Mouse (Mus musculus) lung, embryonic 16.5 days (tissue): ENCODE data around the gene Fmo2. TPM values are rescaled to one million over a fixed set of nuclear protein-coding genes. Genes with fewer than 3 reads are reported as not detected.

Experiments
- ATAC-seq: fragments of 200-750 bp; cut with Nextera tagmentation; 2 replicates; pipeline ENCODE4 v1.8.0; 2017; ENCODE audit warnings: low read depth, mild to moderate bottlenecking, moderate library complexity
- H3K27ac ChIP-seq: fragments of 300-500 bp; sonication (generic); 2 replicates; pipeline ENCODE4 v1.5.1; 2014; ENCODE audit warnings: mild to moderate bottlenecking, control low read depth, low read length
- H3K27me3 ChIP-seq: fragments of 300-500 bp; sonication (generic); 2 replicates; pipeline ENCODE4 v1.6.1; 2014; ENCODE audit warnings: low read depth, low read length, mixed read lengths; ENCODE audit not compliant: control insufficient read depth, insufficient read depth
- H3K36me3 ChIP-seq: fragments of 300-500 bp; sonication (generic); 2 replicates; pipeline ENCODE4 v1.6.1; 2014; ENCODE audit warnings: low read length; ENCODE audit not compliant: control insufficient read depth, insufficient read depth
- H3K4me1 ChIP-seq: fragments of 300-500 bp; sonication (generic); replicated peaks from 2 replicates; pipeline ENCODE4 v1.6.1; 2014; ENCODE audit warnings: low read length, mixed read lengths; ENCODE audit not compliant: control insufficient read depth, insufficient read depth
- H3K4me2 ChIP-seq: fragments of 300-500 bp; sonication (generic); 2 replicates; pipeline ENCODE4 v1.6.1; 2014; ENCODE audit warnings: low read depth, low read length, control low read depth
- H3K4me3 ChIP-seq: fragments of 300-500 bp; sonication (generic); 2 replicates; pipeline ENCODE4 v1.5.1; 2014; ENCODE audit warnings: mild to moderate bottlenecking, low read length, control low read depth
- H3K9ac ChIP-seq: fragments of 300-500 bp; sonication (generic); 2 replicates; pipeline ENCODE4 v1.6.1; 2014; ENCODE audit warnings: low read length, control low read depth
- H3K9me3 ChIP-seq: fragments of 300-500 bp; sonication (generic); 2 replicates; pipeline ENCODE4 v1.6.1; 2016; ENCODE audit warnings: low read length; ENCODE audit not compliant: control insufficient read depth
- WGBS: fragments of 180-500 bp; shearing (Covaris S2); extraction: QIAGEN DNeasy Blood & Tissue Kit; methylation state at CpG from one replicate; pipeline ENCODE4 v1.1.7; 2014; 5-methylcytosine and 5-hydroxymethylcytosine counted together
- polyA plus RNA-seq: library from polyadenylated mRNA; unstranded; fragments of >200 nt; fragmentation: Nextera tagmentation; extraction: Ambion mirVana; gene quantifications from 2 replicates; pipeline ENCODE4 v1.2.1, GENCODE M21; 2015

Gene Fmo2
- polyA plus RNA-seq, 1 experiment from 2014 or later, result 48.3 TPM

DNA sequence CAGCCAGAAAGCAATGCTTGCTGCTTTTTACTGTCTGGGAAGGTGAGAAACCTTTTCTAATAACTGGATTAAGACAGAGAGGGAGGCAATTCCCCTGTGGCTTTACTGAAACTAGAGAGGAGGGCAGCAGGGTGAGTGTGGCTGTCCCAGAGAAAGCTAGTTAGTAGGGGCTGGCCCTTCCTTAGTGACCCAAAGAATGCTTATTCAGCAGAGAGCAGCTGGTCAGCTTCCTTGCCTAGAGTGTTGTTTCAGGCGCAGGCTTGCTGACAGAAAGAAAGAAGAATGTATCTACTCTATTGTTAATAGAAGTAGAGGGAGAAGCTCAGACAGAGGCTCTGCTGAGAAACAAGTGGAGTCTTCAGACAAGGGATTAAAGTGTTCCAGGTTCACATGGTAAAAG is 36.2 kb downstream of the Fmo2 start:
- no peak for ATAC-seq
- 33% methylated on average over 1 of the region's 1 CpGs for WGBS
- no peak overlapping the region for H3K27ac ChIP-seq

DNA sequence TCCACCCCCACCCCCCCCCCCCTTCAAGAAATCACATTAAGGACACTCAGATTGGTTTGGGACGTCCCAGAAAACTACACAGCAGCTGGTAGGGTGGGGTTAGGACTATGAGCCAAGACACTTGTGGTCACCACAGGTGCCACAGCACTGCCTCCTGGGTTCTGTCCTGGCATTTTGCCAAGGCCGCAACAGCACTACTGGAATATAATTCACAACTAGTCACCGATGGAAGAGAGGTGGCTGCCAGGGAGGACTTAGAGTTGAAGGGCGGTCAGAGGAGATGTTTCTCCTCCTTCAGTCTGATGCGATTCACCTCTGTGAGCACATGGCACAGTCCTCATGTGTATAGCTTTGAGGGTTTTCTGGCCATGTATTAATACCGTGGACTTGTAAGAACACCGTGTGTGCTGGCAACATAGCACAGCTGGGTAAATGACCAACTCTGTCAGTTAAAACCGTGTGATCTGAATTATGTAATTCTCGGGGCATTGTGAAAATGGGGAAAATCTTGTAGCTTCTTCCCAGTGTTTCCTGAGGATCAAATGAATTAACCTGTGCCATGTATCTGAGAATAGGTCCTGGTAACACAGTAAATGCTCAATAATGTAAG is 38.4 kb downstream of the Fmo2 start:
- peak; percentile 64 for ATAC-seq
- Histone ChIP-seq H3K27ac (no peak overlapping the region), H3K27me3 (no peaks in the 10 kb centered on the region), H3K36me3 (no peaks in the 10 kb centered on the region), H3K9me3 (no peaks in the 10 kb centered on the region), H3K4me2 (peak overlapping the region; percentile 44; the same call in 1 of the 2 replicates), H3K4me3 (no peak overlapping the region), H3K4me1 (peaks cover 14% of the 10 kb centered on the region), H3K9ac (no peak overlapping the region)
- 45% methylated on average over 9 of the region's 9 CpGs for WGBS

More for the DNA sequence above, 36.2 kb downstream of the Fmo2 start:
- Histone ChIP-seq H3K4me1 (peaks cover 14% of the 10 kb centered on the region), H3K4me2 (no peak overlapping the region), H3K27me3 (no peaks in the 10 kb centered on the region), H3K4me3 (no peak overlapping the region), H3K36me3 (no peaks in the 10 kb centered on the region), H3K9me3 (no peaks in the 10 kb centered on the region), H3K9ac (no peak overlapping the region)

GRCm38 (mm10) chr1:162859545-162859976 is 39.0 kb downstream of the Fmo2 start:
- Histone ChIP-seq H3K27me3 (no peaks in the 10 kb centered on the region), H3K4me2 (peak overlapping the region; percentile 44), H3K4me3 (peak overlapping the region; percentile 10; the same call in 1 of the 2 replicates), H3K27ac (peak overlapping the region; percentile 52), H3K9me3 (no peaks in the 10 kb centered on the region), H3K9ac (peak overlapping the region; percentile 50; the same call in 1 of the 2 replicates), H3K36me3 (no peaks in the 10 kb centered on the region), H3K4me1 (peaks cover 14% of the 10 kb centered on the region)
- 41% methylated on average over 10 of the region's 10 CpGs for WGBS
- peak; percentile 70 for ATAC-seq

- Histone ChIP-seq H3K36me3 (no peaks in the 10 kb centered on the region), H3K9me3 (no peaks in the 10 kb centered on the region), H3K27me3 (no peaks in the 10 kb centered on the region), H3K4me1 (peaks cover 14% of the 10 kb centered on the region), H3K9ac (peak overlapping the region; percentile 37), H3K4me3 (peak overlapping the region; percentile 29), H3K4me2 (peak overlapping the region; percentile 44), H3K27ac (peak overlapping the region; percentile 74)
- peak; percentile 32; the same call in 1 of the 2 replicates for ATAC-seq
- WGBS, result 54% methylated on average over 12 of the region's 12 CpGs
Observed at GRCm38 (mm10) chr1:162858748-162859130, 39.8 kb downstream of the Fmo2 start.

DNA sequence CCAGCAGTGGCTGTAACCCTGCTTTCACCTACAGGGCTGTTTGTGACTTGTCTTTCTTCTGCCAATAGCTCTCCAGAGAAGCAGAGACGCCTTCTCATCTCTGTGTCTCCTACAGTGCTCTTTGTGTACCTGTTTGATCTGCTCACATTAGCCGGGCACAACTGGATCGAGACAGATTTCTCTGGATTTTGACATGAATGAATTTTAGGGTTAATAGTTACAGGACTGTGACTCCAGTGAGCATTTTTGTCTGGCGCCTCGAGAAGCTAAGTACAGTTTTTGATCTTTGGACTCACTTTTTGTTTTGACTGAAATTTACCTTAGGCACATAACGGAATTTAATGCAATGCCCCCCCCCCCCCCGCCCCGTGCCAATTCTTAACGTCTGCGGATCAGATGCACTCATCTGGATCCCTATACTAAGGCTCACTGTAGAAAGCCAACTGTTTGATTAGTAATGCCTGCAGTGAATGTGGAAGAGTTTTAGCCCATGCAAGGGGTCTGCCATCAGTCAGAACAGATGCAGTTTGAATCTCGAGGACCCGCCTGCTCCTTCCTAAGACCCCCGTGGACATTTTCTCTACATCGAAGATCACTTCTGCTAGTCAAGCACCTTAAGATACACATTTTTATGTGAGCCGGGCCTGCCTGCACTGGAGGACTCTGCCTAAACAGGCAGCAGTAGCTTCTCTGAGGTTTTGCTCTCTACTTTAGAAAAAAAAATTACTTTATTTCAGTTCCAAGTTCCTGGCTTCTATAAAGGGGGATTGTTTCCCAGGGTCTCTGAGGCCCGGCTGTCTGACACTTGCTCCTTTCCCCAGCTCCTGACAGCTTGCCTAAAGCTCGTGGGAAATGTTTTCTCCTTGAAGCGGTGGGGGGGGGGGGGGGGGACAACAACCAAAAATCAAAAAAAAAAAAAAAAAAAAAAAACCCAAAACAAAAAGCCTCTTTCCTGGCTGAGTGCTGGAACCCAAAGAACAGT is 40.5 kb downstream of the Fmo2 start:
- Histone ChIP-seq H3K4me2 (peak overlapping the region; percentile 44), H3K4me1 (peaks cover 14% of the 10 kb centered on the region), H3K9me3 (no peaks in the 10 kb centered on the region), H3K9ac (peak overlapping the region; percentile 12; the same call in 1 of the 2 replicates), H3K27me3 (no peaks in the 10 kb centered on the region), H3K36me3 (no peaks in the 10 kb centered on the region), H3K4me3 (peak overlapping the region; percentile 29), H3K27ac (peak overlapping the region; percentile 74)
- ATAC-seq, result no peak
- WGBS, result 61% methylated on average over 17 of the region's 18 CpGs

DNA sequence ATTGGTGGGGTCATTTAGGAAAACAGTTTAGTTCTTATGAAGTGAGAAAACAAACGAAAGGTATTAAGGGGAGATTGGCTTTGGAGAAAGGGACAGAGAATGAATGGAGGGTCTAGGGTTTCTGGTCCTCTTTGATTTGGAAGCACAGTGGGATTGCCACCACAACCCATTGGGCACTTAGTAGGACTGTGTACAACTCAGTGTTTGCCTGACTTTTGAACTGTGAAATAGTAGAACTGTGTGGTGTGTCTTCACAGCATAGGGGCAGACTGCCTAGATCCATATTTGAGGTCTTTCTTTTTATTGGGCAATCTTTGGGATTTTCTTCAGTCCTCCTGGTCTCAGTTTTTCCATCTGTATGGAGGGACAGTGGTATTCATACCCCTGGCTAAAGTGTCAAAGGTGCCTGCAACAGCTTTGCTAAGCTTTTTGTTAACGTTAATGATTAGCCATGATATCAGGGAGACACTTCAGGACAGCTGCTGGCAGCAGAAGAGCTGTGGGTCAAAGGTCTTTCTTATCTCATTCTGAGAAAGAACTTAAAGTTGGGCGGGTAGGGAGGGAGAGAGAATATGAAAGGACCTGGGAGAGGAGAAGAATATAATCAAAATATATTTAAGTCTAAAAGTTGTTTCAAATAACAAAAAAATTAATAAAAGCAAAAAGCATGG is 44.6 kb downstream of the Fmo2 start:
- WGBS, result 29% methylated on average over 3 of the region's 3 CpGs
- H3K4me3 ChIP-seq, result no peak overlapping the region

GRCm38 (mm10) chr1:162847554-162847953 is 51.0 kb downstream of the Fmo2 start:
- no peaks in the 10 kb centered on the region for H3K36me3 ChIP-seq
- H3K4me2 ChIP-seq, result no peak overlapping the region
- no peaks in the 10 kb centered on the region for H3K9me3 ChIP-seq
- H3K4me1 ChIP-seq, result no peaks in the 10 kb centered on the region
- no peak overlapping the region for H3K27ac ChIP-seq
- 94% methylated on average over 6 of the region's 6 CpGs for WGBS
- no peak overlapping the region for H3K4me3 ChIP-seq
- H3K27me3 ChIP-seq, result no peaks in the 10 kb centered on the region
- ATAC-seq, result no peak
- H3K9ac ChIP-seq, result no peak overlapping the region

More for the DNA sequence above, 44.6 kb downstream of the Fmo2 start:
- ATAC-seq, result no peak
- Histone ChIP-seq H3K9me3 (no peaks in the 10 kb centered on the region), H3K4me1 (peaks cover 3% of the 10 kb centered on the region; the same call in 1 of the 2 replicates), H3K4me2 (no peak overlapping the region), H3K27ac (no peak overlapping the region), H3K9ac (no peak overlapping the region), H3K27me3 (no peaks in the 10 kb centered on the region), H3K36me3 (no peaks in the 10 kb centered on the region)

- H3K36me3 ChIP-seq, result no peaks in the 10 kb centered on the region
- ATAC-seq, result no peak
- no peaks in the 10 kb centered on the region for H3K9me3 ChIP-seq
- 82% methylated on average over 9 of the region's 9 CpGs for WGBS
- H3K4me3 ChIP-seq, result no peak overlapping the region
- no peaks in the 10 kb centered on the region for H3K4me1 ChIP-seq
- no peak overlapping the region for H3K27ac ChIP-seq
- no peaks in the 10 kb centered on the region for H3K27me3 ChIP-seq
- no peak overlapping the region for H3K9ac ChIP-seq
- no peak overlapping the region for H3K4me2 ChIP-seq
Observed at GRCm38 (mm10) chr1:162840211-162840610, 58.3 kb downstream of the Fmo2 start.

GRCm38 (mm10) chr1:162838976-162839375 is 59.5 kb downstream of the Fmo2 start:
- no peak for ATAC-seq
- Histone ChIP-seq H3K36me3 (no peaks in the 10 kb centered on the region), H3K9me3 (no peaks in the 10 kb centered on the region), H3K4me3 (no peak overlapping the region), H3K27me3 (no peaks in the 10 kb centered on the region), H3K9ac (no peak overlapping the region), H3K27ac (no peak overlapping the region), H3K4me2 (no peak overlapping the region), H3K4me1 (no peaks in the 10 kb centered on the region)
- 90% methylated on average over 6 of the region's 6 CpGs for WGBS
